Mouse (Mus musculus): ENCODE data around the gene H2-Eb1.

DNA sequence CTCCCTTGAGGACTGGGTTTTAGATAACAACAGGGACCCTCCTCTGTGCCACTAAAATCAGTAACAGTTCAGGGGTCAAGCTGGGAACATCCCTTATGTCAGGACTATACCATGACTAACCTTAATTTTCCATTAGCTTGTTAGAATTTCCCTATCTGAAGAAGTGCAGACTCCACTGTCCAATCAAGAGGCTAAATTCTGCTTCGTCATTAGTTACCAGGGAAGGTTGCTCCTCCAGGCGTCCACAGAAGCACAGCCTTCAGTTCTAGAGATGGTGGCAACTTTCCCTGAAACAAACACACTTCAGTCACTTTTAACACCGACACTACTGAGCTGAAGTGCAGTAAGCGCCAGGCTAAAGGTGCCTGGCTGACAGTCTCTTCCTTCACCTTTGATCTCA is 916 bp upstream of the H2-Eb1 start:
- no peak for TF ChIP-seq POLR2A (IDR thresholded peaks at IDR 0.05; ENCODE audit: low read depth, low read length)
- no peak for TF ChIP-seq CTCF (conservative IDR thresholded peaks at IDR 0.05; ENCODE audit: insufficient read depth, insufficient read length, low read depth, low read length)

Measured in kidney, adult 2 months (tissue).